Mouse (Mus musculus): ENCODE results near the gene Gfral. TPM values are rescaled to one million over a fixed set of nuclear protein-coding genes. Genes with fewer than 3 reads are reported as not detected.
A peak's percentile ranks its signal among the peaks of the same experiment; 100 is the strongest.

The Gfral gene
- polyA plus RNA-seq (2012; ENCODE audit: insufficient read depth, insufficient read length, low replicate concordance, missing spikeins), result not detected in 2 replicates

DNA sequence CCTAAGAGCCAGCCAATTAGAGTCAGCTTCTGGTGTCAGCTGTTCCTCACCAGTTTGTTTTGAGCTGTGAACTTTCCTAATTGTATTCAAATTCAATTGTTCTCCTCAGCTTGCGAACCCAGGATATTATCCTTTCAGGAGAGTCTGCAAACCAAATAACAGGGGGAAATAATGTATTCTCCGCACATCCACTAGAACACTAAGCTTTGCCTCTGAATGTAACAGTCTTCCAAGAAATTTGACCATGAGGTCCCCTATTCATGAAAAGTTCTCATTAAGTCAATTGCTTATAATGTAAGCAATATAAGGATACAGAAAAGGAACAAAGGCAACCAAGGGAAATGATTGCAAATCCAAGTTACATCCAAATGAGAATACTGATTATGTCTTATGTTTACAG is at the start of gene Gfral:
Gene Gfral (minus strand): TSS at position 101 of the 400 bp plus-strand sequence.
- Histone ChIP-seq H3K4me3 (ENCODE audit: insufficient read depth, low read depth, low read length) (no peak within 1 kb of the TSS), H3K4me1 (ENCODE audit: control insufficient read depth, insufficient read depth, low read length) (no peaks in the 10 kb centered on the region), H3K27ac (ENCODE audit: insufficient read depth, low read depth, low read length) (no peak within 1 kb of the TSS)
- TF ChIP-seq CTCF (IDR thresholded peaks at IDR 0.05; ENCODE audit: insufficient read depth, low read depth, low read length), result no peak
- no peak for TF ChIP-seq POLR2A (IDR thresholded peaks at IDR 0.05; ENCODE audit: insufficient read depth, low read depth, low read length)
- WGBS, result 85% methylated on average over 2 of the region's 2 CpGs

GRCm38 (mm10) chr9:76257731-76258130 is 44.3 kb upstream of the Gfral start:
- Histone ChIP-seq H3K4me3 (ENCODE audit: insufficient read depth, low read depth, low read length) (no peak overlapping the region), H3K27ac (ENCODE audit: insufficient read depth, low read depth, low read length) (no peak overlapping the region), H3K4me1 (ENCODE audit: control insufficient read depth, insufficient read depth, low read length) (no peaks in the 10 kb centered on the region)
- 89% methylated on average over 5 of the region's 5 CpGs for WGBS
- TF ChIP-seq POLR2A (IDR thresholded peaks at IDR 0.05; ENCODE audit: insufficient read depth, low read depth, low read length), result no peak
- TF ChIP-seq CTCF (IDR thresholded peaks at IDR 0.05; ENCODE audit: insufficient read depth, low read depth, low read length), result no peak

DNA sequence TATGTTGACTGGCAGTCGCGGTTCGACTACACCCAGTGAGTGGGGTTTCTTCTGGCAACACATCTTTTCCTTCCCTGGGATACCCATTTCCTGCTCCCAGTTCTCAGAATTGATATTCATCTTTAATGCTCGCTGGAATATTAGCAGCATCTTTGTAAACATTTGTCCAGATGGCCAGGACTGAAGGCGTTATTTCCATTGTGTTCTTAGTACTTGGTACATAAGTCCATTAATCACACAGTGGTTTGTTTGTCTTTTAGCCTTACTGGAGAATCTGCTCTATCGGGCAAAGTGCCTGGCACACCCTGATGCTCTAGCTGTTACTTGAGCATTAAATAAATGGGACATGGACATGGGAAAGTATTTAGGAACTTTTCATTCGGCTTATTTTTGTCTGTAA is 39.1 kb upstream of the Gfral start:
- TF ChIP-seq CTCF (IDR thresholded peaks at IDR 0.05; ENCODE audit: insufficient read depth, low read depth, low read length), result no peak
- no peak for TF ChIP-seq POLR2A (IDR thresholded peaks at IDR 0.05; ENCODE audit: insufficient read depth, low read depth, low read length)
- H3K4me1 ChIP-seq (ENCODE audit: control insufficient read depth, insufficient read depth, low read length), result no peaks in the 10 kb centered on the region
- H3K4me3 ChIP-seq (ENCODE audit: insufficient read depth, low read depth, low read length), result no peak overlapping the region
- WGBS, result 87% methylated on average over 7 of the region's 7 CpGs
- H3K27ac ChIP-seq (ENCODE audit: insufficient read depth, low read depth, low read length), result no peak overlapping the region

- H3K27ac ChIP-seq (ENCODE audit: insufficient read depth, low read depth, low read length), result no peak overlapping the region
- H3K4me1 ChIP-seq (ENCODE audit: control insufficient read depth, insufficient read depth, low read length), result no peaks in the 10 kb centered on the region
- TF ChIP-seq CTCF (IDR thresholded peaks at IDR 0.05; ENCODE audit: insufficient read depth, low read depth, low read length), result no peak
- WGBS, result 93% methylated on average over 4 of the region's 4 CpGs
- H3K4me3 ChIP-seq (ENCODE audit: insufficient read depth, low read depth, low read length), result no peak overlapping the region
These were observed 38.7 kb upstream of the Gfral start for GRCm38 (mm10) chr9:76252109-76252508.

DNA sequence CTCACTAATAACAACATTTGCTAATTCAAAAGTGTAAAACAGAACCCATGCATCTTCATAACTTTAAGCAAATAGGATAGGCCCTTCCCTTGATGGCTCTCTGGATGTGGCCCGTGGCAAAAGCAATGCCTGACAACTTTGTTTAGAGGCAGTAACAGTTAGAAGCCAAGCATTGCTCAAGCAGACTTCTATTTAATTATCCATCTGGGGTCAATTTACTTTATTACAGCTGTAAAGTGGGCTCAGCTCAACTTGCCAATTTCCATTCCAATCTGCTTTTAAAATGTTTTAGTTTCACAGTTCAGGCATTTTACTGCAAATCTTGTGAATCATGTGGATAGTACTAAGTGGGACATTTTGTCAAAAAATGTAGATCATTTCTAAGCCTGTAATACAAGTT is 28.9 kb upstream of the Gfral start:
- Histone ChIP-seq H3K4me3 (ENCODE audit: insufficient read depth, low read depth, low read length) (no peak overlapping the region), H3K4me1 (ENCODE audit: control insufficient read depth, insufficient read depth, low read length) (no peaks in the 10 kb centered on the region), H3K27ac (ENCODE audit: insufficient read depth, low read depth, low read length) (no peak overlapping the region)
- 50% methylated on average over 1 of the region's 1 CpGs for WGBS
- TF ChIP-seq CTCF (IDR thresholded peaks at IDR 0.05; ENCODE audit: insufficient read depth, low read depth, low read length), result no peak
- no peak for TF ChIP-seq POLR2A (IDR thresholded peaks at IDR 0.05; ENCODE audit: insufficient read depth, low read depth, low read length)

- H3K27ac ChIP-seq (ENCODE audit: insufficient read depth, low read depth, low read length), result no peak overlapping the region
- 91% methylated on average over 5 of the region's 5 CpGs for WGBS
- H3K4me3 ChIP-seq (ENCODE audit: insufficient read depth, low read depth, low read length), result no peak overlapping the region
- TF ChIP-seq CTCF (IDR thresholded peaks at IDR 0.05; ENCODE audit: insufficient read depth, low read depth, low read length), result no peak
- no peak for TF ChIP-seq POLR2A (IDR thresholded peaks at IDR 0.05; ENCODE audit: insufficient read depth, low read depth, low read length)
- H3K4me1 ChIP-seq (ENCODE audit: control insufficient read depth, insufficient read depth, low read length), result peaks cover 2% of the 10 kb centered on the region; the same call in 1 of the 2 replicates
These were observed 24.5 kb upstream of the Gfral start for GRCm38 (mm10) chr9:76237946-76238345.

GRCm38 (mm10) chr9:76237243-76237642 is 23.8 kb upstream of the Gfral start:
- no peak overlapping the region for H3K27ac ChIP-seq (ENCODE audit: insufficient read depth, low read depth, low read length)
- WGBS, result 61% methylated on average over 12 of the region's 12 CpGs
- TF ChIP-seq CTCF (IDR thresholded peaks at IDR 0.05; ENCODE audit: insufficient read depth, low read depth, low read length) (no peak), POLR2A (IDR thresholded peaks at IDR 0.05; ENCODE audit: insufficient read depth, low read depth, low read length) (no peak)
- H3K4me3 ChIP-seq (ENCODE audit: insufficient read depth, low read depth, low read length), result no peak overlapping the region
- H3K4me1 ChIP-seq (ENCODE audit: control insufficient read depth, insufficient read depth, low read length), result peaks cover 2% of the 10 kb centered on the region; the same call in 1 of the 2 replicates

GRCm38 (mm10) chr9:76236626-76237025 is 23.2 kb upstream of the Gfral start:
- Histone ChIP-seq H3K4me1 (ENCODE audit: control insufficient read depth, insufficient read depth, low read length) (peaks cover 2% of the 10 kb centered on the region; the same call in 1 of the 2 replicates), H3K4me3 (ENCODE audit: insufficient read depth, low read depth, low read length) (no peak overlapping the region), H3K27ac (ENCODE audit: insufficient read depth, low read depth, low read length) (no peak overlapping the region)
- under 1% methylated on average over 7 of the region's 7 CpGs for WGBS
- TF ChIP-seq CTCF (IDR thresholded peaks at IDR 0.05; ENCODE audit: insufficient read depth, low read depth, low read length) (no peak), POLR2A (IDR thresholded peaks at IDR 0.05; ENCODE audit: insufficient read depth, low read depth, low read length) (no peak)

DNA sequence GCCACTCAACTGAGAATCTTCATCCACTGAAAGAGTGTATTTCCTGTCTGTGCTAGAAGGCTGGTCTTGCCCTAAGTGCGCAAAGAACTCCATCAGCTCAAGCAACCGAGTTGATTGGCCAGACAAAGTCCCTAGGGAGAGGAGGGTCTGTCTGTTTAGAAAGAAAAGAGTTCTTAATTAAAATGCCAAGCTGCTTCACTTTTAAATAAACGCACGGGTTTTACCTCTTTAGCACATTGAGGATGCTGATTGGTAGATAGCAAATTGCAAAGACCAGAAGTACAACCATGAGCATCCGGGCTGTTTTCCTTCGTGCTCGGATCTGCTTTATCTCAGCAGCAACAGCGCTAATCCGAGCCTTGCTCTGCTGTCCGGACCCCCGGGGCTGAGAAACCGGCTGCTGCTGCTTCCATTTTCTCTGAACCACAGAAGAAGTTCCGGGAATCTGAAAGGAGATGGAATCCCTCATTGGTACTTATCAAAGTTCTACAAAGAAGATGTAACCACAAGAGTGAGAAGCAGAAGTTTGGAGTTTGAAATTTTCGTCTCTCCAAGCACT is 22.6 kb upstream of the Gfral start:
- Histone ChIP-seq H3K4me3 (ENCODE audit: insufficient read depth, low read depth, low read length) (peak overlapping the region; percentile 45), H3K4me1 (ENCODE audit: control insufficient read depth, insufficient read depth, low read length) (peaks cover 2% of the 10 kb centered on the region; the same call in 1 of the 2 replicates), H3K27ac (ENCODE audit: insufficient read depth, low read depth, low read length) (no peak overlapping the region)
- TF ChIP-seq POLR2A (IDR thresholded peaks at IDR 0.05; ENCODE audit: insufficient read depth, low read depth, low read length) (no peak), CTCF (IDR thresholded peaks at IDR 0.05; ENCODE audit: insufficient read depth, low read depth, low read length) (no peak)
- WGBS, result 3% methylated on average over 14 of the region's 14 CpGs
